Comparison of ENCODE assay signal across 8 mouse cellular contexts in genomic region chr2:26458402-26459124, GRCm38 (mm10). TPM values are rescaled to one million over a fixed set of nuclear protein-coding genes. Genes with fewer than 3 reads are reported as not detected.
A peak's percentile ranks its signal among the peaks of the same experiment; 100 is the strongest.
DNase-seq lines count a peak whose midpoint lies in the region; ATAC-seq and TF ChIP-seq lines count a peak whose summit lies in the region.

No protein-coding gene starts in this region.

- no peak for DNase-seq in midbrain, embryonic 11.5 days (ENCODE audit: low spot score, missing footprints)
- no peak for DNase-seq in midbrain, postnatal 0 days (ENCODE audit: low spot score)
- DNase-seq in kidney, adult 2 months, result peak; percentile 88
- peak; percentile 61 for DNase-seq in lung, adult 2 months
- no peak for DNase-seq in adrenal gland, adult 18-20 months (ENCODE audit: low spot score in 2 of 2)
- DNase-seq in layer of hippocampus, adult 8-10 months (ENCODE audit: low spot score in 2 of 2), result no peak

- no peak for TF ChIP-seq CTCF in midbrain, postnatal 0 days (IDR thresholded peaks at IDR 0.05)
- no peak for TF ChIP-seq CTCF in kidney, adult 2 months (conservative IDR thresholded peaks at IDR 0.05; ENCODE audit: insufficient read depth, insufficient read length, low read depth, low read length)
- no peak for TF ChIP-seq CTCF in lung, adult 2 months (IDR thresholded peaks at IDR 0.05; ENCODE audit: insufficient read depth, low read length)

- no peak for TF ChIP-seq POLR2A in kidney, adult 2 months (IDR thresholded peaks at IDR 0.05; ENCODE audit: low read depth, low read length)
- no peak for TF ChIP-seq POLR2A in lung, adult 2 months (IDR thresholded peaks at IDR 0.05; ENCODE audit: borderline replicate concordance, extremely low read depth, low read depth, low read length)

- no peak overlapping the region for H3K9ac ChIP-seq in midbrain, embryonic 11.5 days (ENCODE audit: low read length)
- H3K9ac ChIP-seq in midbrain, postnatal 0 days (replicated peaks; ENCODE audit: low read length, poor library complexity, severe bottlenecking), result no peak overlapping the region
- no peak overlapping the region for H3K9ac ChIP-seq in embryonic facial prominence, embryonic 12.5 days

- H3K4me1 ChIP-seq in midbrain, embryonic 11.5 days (ENCODE audit: control insufficient read depth, insufficient read depth, low read length), result no peaks in the 10 kb centered on the region
- H3K4me1 ChIP-seq in midbrain, postnatal 0 days (ENCODE audit: insufficient read depth, low read length), result no peaks in the 10 kb centered on the region
- peaks cover 19% of the 10 kb centered on the region for H3K4me1 ChIP-seq in embryonic facial prominence, embryonic 12.5 days
- peaks cover 31% of the 10 kb centered on the region for H3K4me1 ChIP-seq in kidney, adult 2 months (ENCODE audit: control insufficient read depth, insufficient read depth, low read length)
- peaks cover 11% of the 10 kb centered on the region; the same call in 1 of the 2 replicates for H3K4me1 ChIP-seq in lung, adult 2 months (ENCODE audit: control insufficient read depth, insufficient read depth, low read length)

- no peak overlapping the region for H3K27ac ChIP-seq in midbrain, embryonic 11.5 days (ENCODE audit: low read depth, low read length)
- no peak overlapping the region for H3K27ac ChIP-seq in midbrain, postnatal 0 days (ENCODE audit: low read depth, low read length)
- H3K27ac ChIP-seq in embryonic facial prominence, embryonic 12.5 days, result peak overlapping the region; percentile 24; the same call in 1 of the 2 replicates
- H3K27ac ChIP-seq in kidney, adult 2 months (ENCODE audit: insufficient read depth, low read depth, low read length), result peak overlapping the region; percentile 84

- peak; percentile 17; the same call in 1 of the 2 replicates for ATAC-seq in midbrain, embryonic 11.5 days (ENCODE audit: low FRiP score)
- no peak for ATAC-seq in midbrain, postnatal 0 days (ENCODE audit: low FRiP score)
- 0 out of 2 replicates have a peak, but pooled peaks have one; percentile 17 for ATAC-seq in embryonic facial prominence, embryonic 12.5 days (ENCODE audit: insufficient number of reproducible peaks, insufficient read depth, low FRiP score, low TSS enrichment)
- ATAC-seq in inflammation-experienced regulatory T-cells, adult 6 months, result no peak

- H3K9me3 ChIP-seq in midbrain, embryonic 11.5 days (ENCODE audit: control insufficient read depth, low read length), result no peaks in the 10 kb centered on the region
- H3K9me3 ChIP-seq in midbrain, postnatal 0 days (ENCODE audit: low read length), result no peaks in the 10 kb centered on the region
- no peaks in the 10 kb centered on the region for H3K9me3 ChIP-seq in embryonic facial prominence, embryonic 12.5 days

- no peak overlapping the region for H3K4me2 ChIP-seq in midbrain, embryonic 11.5 days
- H3K4me2 ChIP-seq in midbrain, postnatal 0 days (ENCODE audit: low read depth, low read length, poor library complexity, severe bottlenecking), result no peak overlapping the region
- no peak overlapping the region for H3K4me2 ChIP-seq in embryonic facial prominence, embryonic 12.5 days (replicated peaks)

- whole genome bisulfite sequencing in midbrain, embryonic 11.5 days, result 43% methylated on average over 7 of the region's 7 CpGs
- WGBS in midbrain, postnatal 0 days, result 44% methylated on average over 7 of the region's 7 CpGs
- WGBS in embryonic facial prominence, embryonic 12.5 days, result 22% methylated on average over 7 of the region's 7 CpGs
- 9% methylated on average over 7 of the region's 7 CpGs for WGBS in kidney, adult 2 months
- 30% methylated on average over 7 of the region's 7 CpGs for WGBS in lung, adult 2 months

- no peak overlapping the region for H3K4me3 ChIP-seq in midbrain, embryonic 11.5 days (ENCODE audit: low read depth, low read length)
- no peak overlapping the region for H3K4me3 ChIP-seq in midbrain, postnatal 0 days (ENCODE audit: low read depth, low read length)
- H3K4me3 ChIP-seq in embryonic facial prominence, embryonic 12.5 days, result no peak overlapping the region
- H3K4me3 ChIP-seq in kidney, adult 2 months (ENCODE audit: insufficient read depth, low read depth, low read length), result no peak overlapping the region
- H3K4me3 ChIP-seq in lung, adult 2 months (replicated peaks; ENCODE audit: extremely low read depth, low read depth, low read length), result no peak overlapping the region

- H3K27me3 ChIP-seq in midbrain, embryonic 11.5 days (ENCODE audit: control insufficient read depth, insufficient read depth, low read length), result no peaks in the 10 kb centered on the region
- H3K27me3 ChIP-seq in midbrain, postnatal 0 days (ENCODE audit: insufficient read depth, low read length), result no peaks in the 10 kb centered on the region
- no peaks in the 10 kb centered on the region for H3K27me3 ChIP-seq in embryonic facial prominence, embryonic 12.5 days
- H3K27me3 ChIP-seq in kidney, adult 2 months (replicated peaks; ENCODE audit: control insufficient read depth, insufficient read depth, low read length), result no peaks in the 10 kb centered on the region

- H3K36me3 ChIP-seq in midbrain, embryonic 11.5 days (ENCODE audit: control insufficient read depth, insufficient read depth, low read length), result peaks cover 34% of the 10 kb centered on the region
- peaks cover 23% of the 10 kb centered on the region for H3K36me3 ChIP-seq in midbrain, postnatal 0 days (ENCODE audit: insufficient read depth, low read length)
- H3K36me3 ChIP-seq in embryonic facial prominence, embryonic 12.5 days, result peaks cover 46% of the 10 kb centered on the region
- no peaks in the 10 kb centered on the region for H3K36me3 ChIP-seq in kidney, adult 2 months (ENCODE audit: control insufficient read depth, insufficient read depth, low read length)

RNA-seq across cellular contexts. Expression of gene Sec16a, which starts 13.5 kb away (rescaled TPM):
- 28.2 and 29.8 TPM in 2 replicates for polyA plus RNA-seq in midbrain, embryonic 11.5 days (2014; fragmentation: Nextera tagmentation; extraction: Ambion mirVana)
- 63.3 and 76.7 TPM in 2 replicates for total RNA-seq in midbrain, postnatal 0 days (2014; rRNA removed)
- polyA plus RNA-seq in midbrain, postnatal 0 days (2015; fragmentation: Nextera tagmentation; extraction: Ambion mirVana), result 9.9 and 12.6 TPM in 2 replicates
- polyA plus RNA-seq in embryonic facial prominence, embryonic 12.5 days (2016; fragmentation: Nextera tagmentation; extraction: Ambion mirVana), result 26.2 and 28.3 TPM in 2 replicates
- 71.1 and 87.5 TPM in 2 replicates for polyA plus RNA-seq in kidney, adult 2 months (2012; rRNA removed)
- 69.0 and 72.8 TPM in 2 replicates for polyA plus RNA-seq in lung, adult 2 months (2012; rRNA removed)
- 10 to 100 TPM; 18.4 to 28.4 (median 24.2) TPM for polyA plus RNA-seq in inflammation-experienced regulatory T-cells, adult 6 months (2017; shearing (Covaris generic))
- total RNA-seq in adrenal gland, adult 18-20 months (2021), result 10 to 100 TPM; 52.2 to 69.1 TPM
- 10 to 100 TPM; 48.2 to 56.5 (median 54.5) TPM for total RNA-seq in layer of hippocampus, adult 8-10 months (2022)

RNA-seq across cellular contexts. Expression of gene Inpp5e, which starts 49.6 kb away (rescaled TPM):
- polyA plus RNA-seq in midbrain, embryonic 11.5 days (2014; fragmentation: Nextera tagmentation; extraction: Ambion mirVana), result 21.5 and 23.3 TPM in 2 replicates
- 29.0 and 32.2 TPM in 2 replicates for total RNA-seq in midbrain, postnatal 0 days (2014; rRNA removed)
- 16.5 and 18.2 TPM in 2 replicates for polyA plus RNA-seq in midbrain, postnatal 0 days (2015; fragmentation: Nextera tagmentation; extraction: Ambion mirVana)
- polyA plus RNA-seq in embryonic facial prominence, embryonic 12.5 days (2016; fragmentation: Nextera tagmentation; extraction: Ambion mirVana), result 30.1 and 31.5 TPM in 2 replicates
- polyA plus RNA-seq in kidney, adult 2 months (2012; rRNA removed), result 28.2 and 37.5 TPM in 2 replicates
- 26.4 and 27.2 TPM in 2 replicates for polyA plus RNA-seq in lung, adult 2 months (2012; rRNA removed)
- polyA plus RNA-seq in inflammation-experienced regulatory T-cells, adult 6 months (2017; shearing (Covaris generic)), result 10 to 100 TPM in 2 of 3 experiments, 1 to 10 TPM in 1; 9.4 to 19.0 (median 10.9) TPM
- total RNA-seq in adrenal gland, adult 18-20 months (2021), result 10 to 100 TPM; 13.9 to 16.1 TPM
- total RNA-seq in layer of hippocampus, adult 8-10 months (2022), result 10 to 100 TPM; 23.9 to 27.9 (median 25.8) TPM

RNA-seq across cellular contexts. Expression of gene Notch1, which starts 57.9 kb away (rescaled TPM):
- polyA plus RNA-seq in midbrain, embryonic 11.5 days (2014; fragmentation: Nextera tagmentation; extraction: Ambion mirVana), result 40.8 and 47.5 TPM in 2 replicates
- 48.9 and 65.8 TPM in 2 replicates for total RNA-seq in midbrain, postnatal 0 days (2014; rRNA removed)
- 6.8 and 7.6 TPM in 2 replicates for polyA plus RNA-seq in midbrain, postnatal 0 days (2015; fragmentation: Nextera tagmentation; extraction: Ambion mirVana)
- polyA plus RNA-seq in embryonic facial prominence, embryonic 12.5 days (2016; fragmentation: Nextera tagmentation; extraction: Ambion mirVana), result 16.4 and 20.3 TPM in 2 replicates
- polyA plus RNA-seq in kidney, adult 2 months (2012; rRNA removed), result 16.1 and 17.7 TPM in 2 replicates
- polyA plus RNA-seq in lung, adult 2 months (2012; rRNA removed), result 108 and 124 TPM in 2 replicates
- polyA plus RNA-seq in inflammation-experienced regulatory T-cells, adult 6 months (2017; shearing (Covaris generic)), result 10 to 100 TPM; 24.9 to 41.2 (median 27.0) TPM
- total RNA-seq in adrenal gland, adult 18-20 months (2021), result 10 to 100 TPM; 21.5 to 22.0 TPM
- total RNA-seq in layer of hippocampus, adult 8-10 months (2022), result 10 to 100 TPM; 31.0 to 36.2 (median 34.2) TPM

Comparison
In these comparisons a context has a peak if more than half of its experiments do, and no peak if none do; other contexts are left out.
1. ATAC-seq: peak in midbrain, embryonic 11.5 days (single experiment) and embryonic facial prominence, embryonic 12.5 days (single experiment); none in midbrain, postnatal 0 days (single experiment) and inflammation-experienced regulatory T-cells, adult 6 months (single experiment).
2. DNase-seq: peak in kidney, adult 2 months (single experiment) and lung, adult 2 months (single experiment); none in midbrain, embryonic 11.5 days (single experiment), midbrain, postnatal 0 days (single experiment), adrenal gland, adult 18-20 months (0 of 2) and layer of hippocampus, adult 8-10 months (0 of 2).
3. H3K27ac ChIP-seq: peak in embryonic facial prominence, embryonic 12.5 days (single experiment) and kidney, adult 2 months (single experiment); none in midbrain, embryonic 11.5 days (single experiment) and midbrain, postnatal 0 days (single experiment).